Mouse (Mus musculus) neural tube, embryonic 15.5 days (tissue): ENCODE results near the gene Tgds. TPM values are rescaled to one million over a fixed set of nuclear protein-coding genes. Genes with fewer than 3 reads are reported as not detected.
"Not testable (repeated sequence)": the region's sequence is repeated elsewhere in the genome, so short reads cannot be mapped to it uniquely, and the experiment has no call there.

Experiments used
- ATAC-seq: fragments of 200-750 bp; cut with Nextera tagmentation; 2 replicates; pipeline ENCODE4 v1.8.0; 2017; ENCODE audit warnings: mild to moderate bottlenecking, moderate TSS enrichment, moderate library complexity; ENCODE audit not compliant: low FRiP score
- H3K27ac ChIP-seq: fragments of 300-500 bp; sonication (generic); replicated peaks from 2 replicates; pipeline ENCODE4 v1.5.1; 2015; ENCODE audit warnings: mild to moderate bottlenecking, inconsistent platforms
- H3K27me3 ChIP-seq: fragments of 300-500 bp; sonication (generic); replicated peaks from 2 replicates; pipeline ENCODE4 v1.6.1; 2015; ENCODE audit warnings: inconsistent platforms
- H3K36me3 ChIP-seq: fragments of 300-500 bp; sonication (generic); 2 replicates; pipeline ENCODE4 v1.6.1; 2015; ENCODE audit warnings: inconsistent platforms
- H3K4me1 ChIP-seq: fragments of 300-500 bp; sonication (generic); 2 replicates; pipeline ENCODE4 v1.6.1; 2015; ENCODE audit warnings: inconsistent platforms
- H3K4me2 ChIP-seq: fragments of 300-500 bp; sonication (generic); 2 replicates; pipeline ENCODE4 v1.6.1; 2015; ENCODE audit warnings: inconsistent platforms, mild to moderate bottlenecking, moderate library complexity
- H3K4me3 ChIP-seq: fragments of 300-500 bp; sonication (generic); replicated peaks from 2 replicates; pipeline ENCODE4 v1.5.1; 2015; ENCODE audit warnings: mild to moderate bottlenecking, inconsistent platforms
- H3K9ac ChIP-seq: fragments of 300-500 bp; sonication (generic); replicated peaks from 2 replicates; pipeline ENCODE4 v1.6.1; 2015; ENCODE audit warnings: mild to moderate bottlenecking, inconsistent platforms
- H3K9me3 ChIP-seq: fragments of 300-500 bp; sonication (generic); replicated peaks from 2 replicates; pipeline ENCODE4 v1.6.1; 2016; ENCODE audit warnings: inconsistent platforms
- WGBS: fragments of 180-500 bp; shearing (Covaris S2); methylation state at CpG from one replicate; pipeline ENCODE4 v1.1.7; 2015; ENCODE audit warnings: mixed read lengths; 5-methylcytosine and 5-hydroxymethylcytosine counted together
- polyA plus RNA-seq: library from polyadenylated mRNA; unstranded; fragments of >200 nt; fragmentation: Nextera tagmentation; extraction: Ambion mirVana; gene quantifications from 2 replicates; pipeline ENCODE4 v1.2.1, GENCODE M21; 2015

The Tgds gene
- polyA plus RNA-seq, 1 experiment from 2014 or later: 16.5 TPM

DNA sequence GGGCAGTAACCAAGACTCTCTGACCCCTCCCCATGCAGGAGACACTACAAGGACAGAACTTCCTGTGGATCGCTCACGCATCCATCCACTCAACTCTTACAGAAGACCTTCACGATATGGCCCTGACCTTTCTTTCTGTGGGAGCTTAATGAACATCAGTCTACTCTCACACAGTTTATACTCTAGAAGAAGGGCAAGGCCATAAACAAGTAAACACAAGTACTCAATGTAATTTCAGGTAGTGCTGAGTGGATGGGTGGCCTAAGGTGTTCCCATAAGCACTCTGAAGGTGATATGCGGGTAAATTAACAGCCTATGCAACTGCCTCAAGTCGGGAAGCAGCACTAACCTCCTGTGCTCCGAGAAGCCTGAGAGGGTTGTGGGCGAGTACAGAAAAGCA is 1.1 kb downstream of the Tgds start:
- Histone ChIP-seq H3K4me2 (peak overlapping the region; percentile 88), H3K4me3 (peak overlapping the region; percentile 67), H3K4me1 (peaks cover 21% of the 10 kb centered on the region), H3K9ac (peak overlapping the region; percentile 70; the same call in 1 of the 2 replicates), H3K27me3 (0 out of 2 replicates have a peak, but pooled peaks cover 3% of the 10 kb centered on the region), H3K36me3 (peaks cover 12% of the 10 kb centered on the region), H3K9me3 (no peaks in the 10 kb centered on the region), H3K27ac (no peak overlapping the region)
- WGBS: 84% methylated on average over 7 of the region's 7 CpGs
- ATAC-seq: no peak

DNA sequence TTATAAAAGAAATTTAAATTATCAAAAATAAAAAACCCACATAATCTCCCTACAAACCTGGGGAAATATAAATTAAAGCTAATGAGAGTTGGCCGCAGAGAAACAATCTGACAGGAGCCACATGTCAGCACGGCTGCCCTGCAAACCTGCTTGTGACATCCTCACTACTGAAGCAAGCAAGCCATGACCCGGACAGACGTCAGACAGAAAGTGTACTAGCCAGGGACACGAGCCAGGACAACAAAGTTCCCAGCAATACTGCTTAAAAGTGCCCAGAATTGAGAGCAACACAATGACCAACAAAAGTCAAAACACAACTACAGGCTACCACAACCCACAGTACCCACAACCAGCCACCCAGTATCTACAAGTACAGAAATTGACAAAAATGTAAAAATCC is 6.3 kb downstream of the Tgds start:
- Histone ChIP-seq H3K4me1 (peaks cover 2% of the 10 kb centered on the region), H3K4me2 (no peak overlapping the region), H3K27me3 (no peaks in the 10 kb centered on the region), H3K9ac (no peak overlapping the region), H3K9me3 (no peaks in the 10 kb centered on the region), H3K27ac (no peak overlapping the region), H3K4me3 (no peak overlapping the region), H3K36me3 (peaks cover 39% of the 10 kb centered on the region)
- no peak for ATAC-seq
- WGBS: 93% methylated on average over 5 of the region's 5 CpGs

- Histone ChIP-seq H3K4me3 (no peak overlapping the region), H3K4me2 (no peak overlapping the region), H3K4me1 (no peaks in the 10 kb centered on the region), H3K27me3 (no peaks in the 10 kb centered on the region), H3K36me3 (peaks cover 53% of the 10 kb centered on the region), H3K27ac (no peak overlapping the region), H3K9ac (no peak overlapping the region), H3K9me3 (no peaks in the 10 kb centered on the region)
- ATAC-seq: no peak
- WGBS: 87% methylated on average over 4 of the region's 4 CpGs
Observed at GRCm38 (mm10) chr14:118124771-118125170, 7.8 kb downstream of the Tgds start.

DNA sequence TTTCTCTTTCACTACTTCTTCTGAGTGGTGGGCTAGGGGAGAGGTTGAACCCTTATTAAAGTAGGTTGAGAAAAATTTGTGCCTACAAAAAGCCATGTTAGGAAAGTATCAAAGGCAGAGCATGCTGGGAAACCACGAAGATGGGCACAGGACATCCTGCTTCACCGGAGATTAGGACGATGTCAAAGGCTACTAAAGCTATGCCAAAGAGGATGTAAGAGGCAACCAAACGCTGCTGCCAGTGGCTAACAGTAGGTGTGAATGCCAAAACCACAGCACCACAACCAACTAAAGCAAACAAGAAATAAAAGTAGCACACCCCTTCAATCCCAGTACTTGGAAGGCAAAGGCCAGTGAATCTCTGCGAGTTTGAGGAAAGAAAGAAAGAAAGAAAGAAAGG is 8.4 kb downstream of the Tgds start:
- no peak overlapping the region for H3K27ac ChIP-seq
- no peak overlapping the region for H3K4me2 ChIP-seq
- no peaks in the 10 kb centered on the region for H3K4me1 ChIP-seq
- ATAC-seq: no peak
- no peak overlapping the region for H3K9ac ChIP-seq
- H3K9me3 ChIP-seq: no peaks in the 10 kb centered on the region
- H3K36me3 ChIP-seq: peaks cover 59% of the 10 kb centered on the region
- no peaks in the 10 kb centered on the region for H3K27me3 ChIP-seq
- 92% methylated on average over 5 of the region's 5 CpGs for WGBS
- no peak overlapping the region for H3K4me3 ChIP-seq

DNA sequence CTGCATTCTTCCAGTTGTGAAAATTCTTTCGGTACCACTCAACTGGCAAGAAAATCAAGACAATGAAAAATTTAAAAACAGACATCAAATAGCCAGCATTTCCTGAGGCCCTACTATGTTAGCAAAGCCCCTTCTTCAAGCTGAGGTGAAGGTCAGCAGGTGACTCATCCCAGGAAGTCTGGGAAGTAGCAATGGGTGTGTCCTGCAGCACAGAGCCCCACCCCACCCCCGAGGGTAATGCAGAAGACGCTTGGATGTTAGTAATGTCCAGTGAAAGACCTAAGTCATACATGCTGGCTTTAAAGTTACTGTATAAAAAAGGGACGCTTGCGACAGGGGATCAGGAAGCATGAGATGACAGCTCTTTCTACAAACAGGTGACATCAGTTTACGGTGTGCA is 19.4 kb downstream of the Tgds start:
- H3K9me3 ChIP-seq: no peaks in the 10 kb centered on the region
- ATAC-seq: no peak
- no peak overlapping the region for H3K9ac ChIP-seq
- H3K4me1 ChIP-seq: no peaks in the 10 kb centered on the region
- peaks cover 64% of the 10 kb centered on the region for H3K36me3 ChIP-seq
- 95% methylated on average over 6 of the region's 6 CpGs for WGBS
- H3K4me2 ChIP-seq: no peak overlapping the region
- H3K27me3 ChIP-seq: no peaks in the 10 kb centered on the region
- H3K4me3 ChIP-seq: no peak overlapping the region
- H3K27ac ChIP-seq: no peak overlapping the region

DNA sequence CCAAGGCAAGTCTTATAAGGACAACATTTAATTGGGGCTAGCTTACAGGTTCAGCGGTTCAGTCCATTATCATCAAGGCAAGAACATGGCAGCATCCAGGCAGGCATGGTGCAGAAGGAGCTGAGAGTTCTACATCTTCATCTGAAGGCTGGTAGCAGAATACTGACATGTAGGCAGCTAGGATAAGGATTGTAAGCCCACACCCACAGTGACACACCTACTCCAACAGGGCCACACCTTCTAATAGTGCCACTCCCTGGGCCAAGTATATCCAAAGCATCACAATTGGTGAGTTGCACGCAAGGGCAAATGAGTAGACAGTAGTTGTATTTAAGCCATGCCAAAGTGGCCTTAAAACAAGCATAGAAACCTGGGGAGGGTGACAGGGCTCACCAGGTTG is 25.1 kb downstream of the Tgds start:
- 94% methylated on average over 2 of the region's 2 CpGs for WGBS
- not testable (repeated sequence) for H3K27me3 ChIP-seq, H3K9ac ChIP-seq, H3K4me2 ChIP-seq, H3K27ac ChIP-seq, H3K4me1 ChIP-seq, H3K4me3 ChIP-seq, ATAC-seq, H3K9me3 ChIP-seq
- H3K36me3 ChIP-seq: peaks cover 17% of the 10 kb centered on the region

DNA sequence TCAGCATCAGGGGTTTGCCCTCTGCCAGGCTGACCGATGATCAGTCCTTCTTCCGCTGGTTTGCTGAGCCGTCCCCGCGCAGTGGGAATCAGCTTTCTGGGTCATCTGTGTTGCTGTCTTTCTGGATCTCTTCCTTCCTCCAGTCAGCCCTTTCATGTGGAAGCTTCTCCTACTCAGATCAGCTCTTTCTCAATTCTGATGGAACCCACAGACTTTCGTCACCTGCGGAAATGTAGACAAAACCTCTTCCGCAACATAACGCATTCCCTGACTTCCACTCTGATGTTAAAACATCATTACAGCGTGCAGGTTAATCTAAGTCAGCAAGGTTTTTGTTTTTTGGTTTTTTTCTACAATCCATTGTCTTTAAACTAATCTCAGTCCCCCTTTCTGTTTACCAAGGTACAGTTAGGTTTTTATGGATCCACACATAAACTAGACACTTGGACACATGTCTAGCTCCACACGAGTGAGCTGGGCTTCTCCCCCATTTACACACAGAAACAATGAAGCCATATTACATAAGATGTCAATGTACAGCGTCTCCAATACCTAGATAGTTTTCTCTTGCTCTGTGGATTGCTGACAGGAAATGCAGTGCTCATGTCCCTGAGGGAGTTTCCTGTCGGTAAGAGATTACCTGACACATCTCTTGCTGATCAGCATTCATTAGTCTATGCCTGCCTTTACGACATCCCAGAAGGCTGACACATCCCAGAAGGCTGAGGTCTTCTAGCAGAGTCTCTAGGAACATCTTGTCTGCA is 31.1 kb downstream of the Tgds start:
- no peak for ATAC-seq
- 81% methylated on average over 14 of the region's 14 CpGs for WGBS

DNA sequence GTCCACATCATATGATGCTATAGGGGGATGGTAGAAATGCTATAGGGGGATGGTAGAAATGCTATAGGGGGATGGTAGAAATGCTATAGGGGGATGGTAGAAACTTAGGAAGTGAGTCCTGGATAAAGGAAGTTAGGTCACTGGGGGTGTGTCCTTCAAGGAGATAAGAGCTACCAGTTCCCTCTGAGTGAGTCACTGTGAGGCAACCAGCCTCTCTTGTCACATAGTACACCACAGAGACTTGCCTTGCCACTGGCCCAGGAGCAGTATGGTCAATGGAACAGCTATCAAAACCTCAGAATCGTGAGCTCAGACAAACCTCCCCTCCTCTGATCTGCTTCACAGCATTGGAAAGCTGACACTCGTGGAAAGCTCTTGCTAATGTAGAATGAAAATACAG is 34.3 kb downstream of the Tgds start:
- WGBS: 79% methylated on average over 2 of the region's 2 CpGs

More for the DNA sequence above, 31.1 kb downstream of the Tgds start:
- Histone ChIP-seq H3K27me3 (no peaks in the 10 kb centered on the region), H3K4me1 (no peaks in the 10 kb centered on the region), H3K4me3 (no peak overlapping the region), H3K4me2 (no peak overlapping the region), H3K36me3 (no peaks in the 10 kb centered on the region), H3K27ac (no peak overlapping the region), H3K9ac (no peak overlapping the region), H3K9me3 (no peaks in the 10 kb centered on the region)

DNA sequence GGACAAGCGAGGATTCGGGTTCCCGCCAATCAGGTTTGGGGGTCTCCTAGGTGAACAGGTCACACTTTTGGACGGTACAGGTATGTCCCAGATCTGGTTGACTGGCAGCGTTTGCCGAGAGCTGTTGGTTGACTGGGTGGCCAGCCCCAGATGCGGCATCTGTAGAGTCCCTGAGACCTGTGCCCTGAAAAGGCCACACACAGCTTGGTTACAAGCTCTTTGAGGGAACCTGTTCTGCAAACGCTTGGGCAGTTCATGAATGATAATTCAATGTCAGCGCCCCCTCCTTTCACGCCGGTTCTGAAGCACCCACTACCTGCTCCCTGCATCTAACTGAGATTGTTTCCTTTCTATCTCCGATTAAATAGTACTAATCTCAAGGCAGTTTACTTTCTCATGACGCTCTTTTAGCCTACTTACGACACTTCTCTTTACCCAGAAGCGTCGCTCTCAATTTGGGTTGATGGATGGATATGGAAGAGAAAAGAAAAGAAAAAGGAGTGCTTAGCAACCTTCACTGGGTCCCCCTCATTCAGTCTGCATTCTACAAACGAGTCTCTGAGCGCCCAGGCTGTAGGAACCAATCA is 42.7 kb downstream of the Tgds start:
- peak; percentile 48 for ATAC-seq
- H3K4me2 ChIP-seq: peak overlapping the region; percentile 74
- H3K9me3 ChIP-seq: no peaks in the 10 kb centered on the region
- 1% methylated on average over 18 of the region's 18 CpGs for WGBS
- no peaks in the 10 kb centered on the region for H3K36me3 ChIP-seq
- H3K4me1 ChIP-seq: peaks cover 22% of the 10 kb centered on the region
- peak overlapping the region; percentile 64 for H3K4me3 ChIP-seq
- no peaks in the 10 kb centered on the region for H3K27me3 ChIP-seq
- H3K27ac ChIP-seq: peak overlapping the region; percentile 78
- H3K9ac ChIP-seq: peak overlapping the region; percentile 57

More for the DNA sequence above, 34.3 kb downstream of the Tgds start:
- no peaks in the 10 kb centered on the region for H3K9me3 ChIP-seq
- no peak overlapping the region for H3K9ac ChIP-seq
- no peaks in the 10 kb centered on the region for H3K4me1 ChIP-seq
- no peak overlapping the region for H3K4me3 ChIP-seq
- no peak for ATAC-seq
- no peak overlapping the region for H3K27ac ChIP-seq
- no peak overlapping the region for H3K4me2 ChIP-seq
- no peaks in the 10 kb centered on the region for H3K36me3 ChIP-seq
- H3K27me3 ChIP-seq: no peaks in the 10 kb centered on the region

GRCm38 (mm10) chr14:118089215-118089805 is 43.2 kb downstream of the Tgds start:
- ATAC-seq: peak; percentile 79

DNA sequence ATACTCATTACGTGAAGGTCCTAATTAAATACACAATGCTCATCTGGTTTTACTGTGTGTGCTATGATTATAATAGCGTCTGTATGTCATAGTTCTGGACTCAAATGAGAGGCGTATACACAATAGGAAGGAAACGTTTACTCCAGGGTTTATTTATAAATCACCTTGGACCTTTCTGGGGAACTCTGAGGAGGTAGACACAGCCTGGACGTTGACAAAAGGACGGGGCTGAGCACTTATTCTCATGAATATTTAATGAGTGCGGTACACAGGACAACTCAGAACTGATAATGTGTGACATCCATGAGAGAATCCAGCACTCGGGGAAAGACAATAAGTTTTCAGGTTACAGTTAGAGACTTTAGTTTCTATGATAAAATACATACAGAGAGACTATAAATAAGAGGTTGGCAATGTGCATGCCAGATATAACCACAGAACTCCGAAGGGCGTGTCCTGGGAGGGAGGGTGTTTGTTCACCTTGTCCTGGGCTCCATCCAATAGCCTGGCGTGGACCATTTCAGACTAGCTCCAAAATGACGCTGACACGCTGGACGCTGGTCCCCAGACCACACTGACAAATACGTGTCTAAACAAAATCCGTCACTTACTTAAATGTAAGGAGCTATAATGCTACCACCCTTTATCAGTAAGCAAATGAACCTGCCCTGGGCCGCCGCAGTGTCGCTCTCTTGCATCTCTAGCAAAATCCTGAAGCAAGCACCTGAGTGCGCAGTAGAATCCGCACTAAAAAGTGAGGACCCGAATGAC is 43.9 kb downstream of the Tgds start:
- Histone ChIP-seq H3K27me3 (no peaks in the 10 kb centered on the region), H3K9ac (peak overlapping the region; percentile 57), H3K4me1 (peaks cover 22% of the 10 kb centered on the region), H3K9me3 (no peaks in the 10 kb centered on the region), H3K27ac (peak overlapping the region; percentile 78), H3K4me3 (peak overlapping the region; percentile 64), H3K4me2 (peak overlapping the region; percentile 74), H3K36me3 (no peaks in the 10 kb centered on the region)
- ATAC-seq: peak; percentile 39
- 3% methylated on average over 22 of the region's 22 CpGs for WGBS

More at GRCm38 (mm10) chr14:118089215-118089805, 43.2 kb downstream of the Tgds start:
- Histone ChIP-seq H3K4me2 (peak overlapping the region; percentile 74), H3K4me3 (peak overlapping the region; percentile 64), H3K9me3 (no peaks in the 10 kb centered on the region), H3K9ac (peak overlapping the region; percentile 57), H3K4me1 (peaks cover 22% of the 10 kb centered on the region), H3K36me3 (no peaks in the 10 kb centered on the region), H3K27me3 (no peaks in the 10 kb centered on the region), H3K27ac (peak overlapping the region; percentile 78)
- under 1% methylated on average over 44 of the region's 44 CpGs for WGBS
